Mouse (Mus musculus): ENCODE measurements around the gene Whrn. TPM values are rescaled to one million over a fixed set of nuclear protein-coding genes. Genes with fewer than 3 reads are reported as not detected.

Gene Whrn
- total RNA-seq, 1 experiment, result 5.0 TPM

DNA sequence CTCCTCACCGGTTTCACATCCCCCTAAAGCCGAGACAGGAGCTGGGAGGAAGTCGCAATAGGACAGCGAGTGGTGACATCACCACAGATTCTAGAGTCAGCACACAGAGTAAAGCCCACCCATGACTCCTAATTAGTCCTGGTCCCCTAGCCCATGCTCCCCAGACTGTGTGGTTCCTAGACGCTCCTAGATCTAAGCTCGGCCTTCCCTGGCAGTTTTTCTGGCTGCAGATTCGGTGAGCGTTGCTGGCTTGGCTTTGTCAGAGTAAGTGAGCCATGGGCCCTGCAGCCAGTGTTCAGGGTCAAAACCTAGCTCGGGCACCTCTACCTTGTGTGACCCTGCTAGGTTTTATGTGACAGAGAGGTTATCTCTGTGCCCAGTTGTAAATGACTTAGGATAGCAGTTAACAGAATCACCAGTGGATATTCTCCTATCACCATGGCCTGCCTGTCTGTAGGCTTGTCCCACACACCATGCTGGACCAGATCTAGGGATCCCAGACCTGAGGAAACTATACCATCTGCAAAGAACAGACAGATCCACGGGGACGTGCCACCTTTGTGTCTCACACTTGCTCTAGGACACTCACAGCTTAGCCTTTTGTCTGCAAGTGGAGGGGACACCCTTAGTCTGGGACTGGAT lies 105.8 kb downstream of the Whrn start:
- Histone ChIP-seq H3K4me1 (ENCODE audit: control insufficient read depth in 2 of 2, insufficient read depth in 2 of 2, low read length in 2 of 2, poor library complexity in 1 of 2) (peaks cover 0 to 11% of the 10 kb centered on the region in 2 experiments; a peak in 1 of 4 replicates), H3K9ac (ENCODE audit: insufficient read depth, low read depth, low read length, poor library complexity, severe bottlenecking) (no peak overlapping the region), H3K27ac (ENCODE audit: insufficient read depth, low read depth, low read length, poor library complexity, severe bottlenecking) (no peak overlapping the region), H3K9me3 (ENCODE audit: control insufficient read depth, insufficient read depth, low read depth, low read length) (no peaks in the 10 kb centered on the region), H3K36me3 (ENCODE audit: control insufficient read depth, insufficient read depth, low read length, poor library complexity, severe bottlenecking) (peaks cover 3% of the 10 kb centered on the region; the same call in 1 of the 2 replicates), H3K4me3 (ENCODE audit: insufficient read depth in 1 of 2, low read depth in 1 of 2, low read length in 2 of 2, poor library complexity in 1 of 2, severe bottlenecking in 1 of 2) (no peak overlapping the region)
- in situ Hi-C loops (cut with MboI; ENCODE audit: low sequenced_read_pairs in 2 of 2, unreplicated experiment in 2 of 2), result no loop called here
- TF ChIP-seq ZNF384 (IDR thresholded peaks at IDR 0.05; ENCODE audit: low read depth, low read length), result no peak
- no peak for TF ChIP-seq MAFK (IDR thresholded peaks at IDR 0.05; ENCODE audit: insufficient read depth, low read depth, low read length)
- TF ChIP-seq ZC3H11A (IDR thresholded peaks at IDR 0.05; ENCODE audit: borderline replicate concordance, low read depth, low read length), result no peak
- no peak for TF ChIP-seq HCFC1 (IDR thresholded peaks at IDR 0.05; ENCODE audit: borderline replicate concordance, insufficient read depth, low read length)
- TF ChIP-seq CHD2 (IDR thresholded peaks at IDR 0.05; ENCODE audit: low read depth, low read length), result no peak
- no peak for DNase-seq (ENCODE audit: low read depth, low spot score)

DNA sequence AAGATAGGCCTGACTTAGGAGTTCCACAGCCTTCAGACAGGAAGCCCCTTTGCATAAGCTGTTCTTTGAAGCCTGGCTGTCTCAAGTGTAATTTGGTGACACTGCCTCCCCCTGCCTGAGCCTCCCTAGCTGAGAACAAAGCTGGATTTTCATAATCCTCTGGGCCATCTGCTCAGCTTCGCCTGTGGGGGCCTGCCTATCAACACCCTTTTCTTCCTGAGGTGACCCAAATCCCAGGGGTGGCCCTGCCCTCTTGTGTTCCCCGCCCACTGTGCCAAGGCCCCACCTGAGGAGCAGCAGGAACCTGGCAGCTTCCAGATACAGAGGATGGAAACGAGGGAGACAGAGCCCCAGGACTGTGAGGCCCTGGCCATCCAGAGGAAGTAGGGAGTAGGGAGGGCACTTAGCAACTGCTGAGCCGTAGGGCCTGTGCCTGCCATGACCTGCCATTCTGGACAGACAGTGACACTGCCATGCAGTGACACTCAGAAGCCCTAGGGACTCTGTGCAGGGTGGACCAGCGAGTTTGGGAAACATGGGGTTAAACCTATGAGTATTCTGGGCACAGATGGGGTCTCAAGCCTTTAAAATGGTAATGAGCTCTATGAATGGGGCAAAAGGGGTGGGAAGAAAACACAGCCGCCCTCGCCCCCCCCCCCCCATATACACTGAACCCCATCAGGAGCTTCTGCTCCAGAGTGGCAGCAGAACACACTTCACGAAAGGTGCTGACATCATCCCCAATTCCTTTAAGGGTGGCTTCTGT lies 106.5 kb downstream of the Whrn start:
- in situ Hi-C loops (cut with MboI; ENCODE audit: low sequenced_read_pairs in 2 of 2, unreplicated experiment in 2 of 2), result no loop called here
- Histone ChIP-seq H3K9ac (ENCODE audit: insufficient read depth, low read depth, low read length, poor library complexity, severe bottlenecking) (no peak overlapping the region), H3K9me3 (ENCODE audit: control insufficient read depth, insufficient read depth, low read depth, low read length) (no peaks in the 10 kb centered on the region), H3K27ac (ENCODE audit: insufficient read depth, low read depth, low read length, poor library complexity, severe bottlenecking) (no peak overlapping the region; the same call in 1 of the 2 replicates), H3K4me3 (ENCODE audit: insufficient read depth in 1 of 2, low read depth in 1 of 2, low read length in 2 of 2, poor library complexity in 1 of 2, severe bottlenecking in 1 of 2) (no peak overlapping the region), H3K4me1 (ENCODE audit: control insufficient read depth in 2 of 2, insufficient read depth in 2 of 2, low read length in 2 of 2, poor library complexity in 1 of 2) (peaks cover 0 to 11% of the 10 kb centered on the region in 2 experiments; a peak in 1 of 4 replicates), H3K36me3 (ENCODE audit: control insufficient read depth, insufficient read depth, low read length, poor library complexity, severe bottlenecking) (no peaks in the 10 kb centered on the region; the same call in 1 of the 2 replicates)
- TF ChIP-seq HCFC1 (IDR thresholded peaks at IDR 0.05; ENCODE audit: borderline replicate concordance, insufficient read depth, low read length), result no peak
- no peak for DNase-seq (ENCODE audit: low read depth, low spot score)

DNA sequence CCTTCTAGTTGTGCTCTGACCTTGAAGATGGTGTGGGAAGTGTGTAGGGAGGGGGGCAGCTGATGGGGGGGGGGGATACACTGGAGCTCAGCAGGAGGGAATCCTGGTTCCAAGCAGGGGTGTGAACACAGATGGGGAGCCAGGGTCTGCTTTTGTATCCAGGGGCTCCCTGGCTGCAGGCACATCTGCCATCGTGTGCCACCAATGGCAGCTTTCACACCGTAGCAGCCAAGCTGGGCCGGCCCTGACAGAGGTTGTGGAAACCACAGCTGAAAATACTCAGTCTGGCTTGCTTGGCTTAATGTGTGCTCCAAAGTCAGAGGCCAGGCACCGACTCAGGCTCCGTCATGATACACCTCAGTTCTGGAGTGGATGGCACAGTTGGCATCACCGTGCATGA lies 107.8 kb downstream of the Whrn start:
- in situ Hi-C loops (cut with MboI; ENCODE audit: low sequenced_read_pairs in 2 of 2, unreplicated experiment in 2 of 2), result no loop called here
- TF ChIP-seq ZC3H11A (IDR thresholded peaks at IDR 0.05; ENCODE audit: borderline replicate concordance, low read depth, low read length), result no peak
- no peak for TF ChIP-seq ZNF384 (IDR thresholded peaks at IDR 0.05; ENCODE audit: low read depth, low read length)
- no peak for TF ChIP-seq HCFC1 (IDR thresholded peaks at IDR 0.05; ENCODE audit: borderline replicate concordance, insufficient read depth, low read length)
- TF ChIP-seq MAFK (IDR thresholded peaks at IDR 0.05; ENCODE audit: insufficient read depth, low read depth, low read length), result no peak
- TF ChIP-seq CHD2 (IDR thresholded peaks at IDR 0.05; ENCODE audit: low read depth, low read length), result no peak

DNA sequence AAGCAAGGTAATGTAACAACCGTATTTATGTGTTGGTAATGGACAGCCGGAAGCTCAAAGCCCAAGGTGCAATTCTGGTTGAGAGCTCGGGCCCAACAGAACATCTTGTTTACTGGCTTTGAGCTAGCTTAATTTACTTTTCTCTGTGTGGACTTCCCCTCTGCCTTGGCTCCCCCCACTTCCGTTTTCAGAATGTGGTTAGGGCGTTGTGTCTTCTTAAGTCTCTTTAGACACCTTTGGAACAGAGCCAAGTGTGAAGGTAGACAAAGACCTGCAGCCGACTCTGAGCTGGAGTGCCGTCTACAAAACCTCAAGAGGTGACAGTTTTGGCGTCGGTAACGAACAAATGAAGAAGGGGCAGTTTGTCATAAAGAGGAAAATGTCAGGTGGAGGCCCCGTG lies 110.0 kb downstream of the Whrn start:
- in situ Hi-C loops (cut with MboI; ENCODE audit: low sequenced_read_pairs in 2 of 2, unreplicated experiment in 2 of 2), result no loop called here
- TF ChIP-seq CHD2 (IDR thresholded peaks at IDR 0.05; ENCODE audit: low read depth, low read length), result no peak
- no peak for TF ChIP-seq HCFC1 (IDR thresholded peaks at IDR 0.05; ENCODE audit: borderline replicate concordance, insufficient read depth, low read length)
- no peak for TF ChIP-seq ZC3H11A (IDR thresholded peaks at IDR 0.05; ENCODE audit: borderline replicate concordance, low read depth, low read length)
- no peak for TF ChIP-seq MAFK (IDR thresholded peaks at IDR 0.05; ENCODE audit: insufficient read depth, low read depth, low read length)
- no peak for TF ChIP-seq ZNF384 (IDR thresholded peaks at IDR 0.05; ENCODE audit: low read depth, low read length)
- DNase-seq (ENCODE audit: low read depth, low spot score), result no peak
- H3K9ac ChIP-seq (ENCODE audit: insufficient read depth, low read depth, low read length, poor library complexity, severe bottlenecking), result no peak overlapping the region
- no peaks in the 10 kb centered on the region; the same call in 1 of the 2 replicates for H3K36me3 ChIP-seq (ENCODE audit: control insufficient read depth, insufficient read depth, low read length, poor library complexity, severe bottlenecking)
- peaks cover 0 to 6% of the 10 kb centered on the region in 2 experiments; a peak in 1 of 4 replicates for H3K4me1 ChIP-seq (ENCODE audit: control insufficient read depth in 2 of 2, insufficient read depth in 2 of 2, low read length in 2 of 2, poor library complexity in 1 of 2)
- H3K27ac ChIP-seq (ENCODE audit: insufficient read depth, low read depth, low read length, poor library complexity, severe bottlenecking), result no peak overlapping the region
- H3K4me3 ChIP-seq (ENCODE audit: insufficient read depth in 1 of 2, low read depth in 1 of 2, low read length in 2 of 2, poor library complexity in 1 of 2, severe bottlenecking in 1 of 2), result no peak overlapping the region
- no peaks in the 10 kb centered on the region for H3K9me3 ChIP-seq (ENCODE audit: control insufficient read depth, insufficient read depth, low read depth, low read length)

More for the DNA sequence above, 107.8 kb downstream of the Whrn start:
- no peaks in the 10 kb centered on the region; the same call in 1 of the 2 replicates for H3K36me3 ChIP-seq (ENCODE audit: control insufficient read depth, insufficient read depth, low read length, poor library complexity, severe bottlenecking)
- no peak overlapping the region for H3K27ac ChIP-seq (ENCODE audit: insufficient read depth, low read depth, low read length, poor library complexity, severe bottlenecking)
- H3K4me3 ChIP-seq (ENCODE audit: insufficient read depth in 1 of 2, low read depth in 1 of 2, low read length in 2 of 2, poor library complexity in 1 of 2, severe bottlenecking in 1 of 2), result no peak overlapping the region
- DNase-seq (ENCODE audit: low read depth, low spot score), result no peak
- no peaks in the 10 kb centered on the region for H3K9me3 ChIP-seq (ENCODE audit: control insufficient read depth, insufficient read depth, low read depth, low read length)
- H3K4me1 ChIP-seq (ENCODE audit: control insufficient read depth in 2 of 2, insufficient read depth in 2 of 2, low read length in 2 of 2, poor library complexity in 1 of 2), result peaks cover 0 to 11% of the 10 kb centered on the region in 2 experiments; a peak in 1 of 4 replicates
- no peak overlapping the region for H3K9ac ChIP-seq (ENCODE audit: insufficient read depth, low read depth, low read length, poor library complexity, severe bottlenecking)

Measured in ES-E14 (cell line).